Mouse (Mus musculus): Measurements from ENCODE around the gene Actl11.

Gene Actl11

GRCm38 (mm10) chr9:107928169-107928568, at the start of gene Actl11:
Actl11 (plus strand) TSS chr9:107928469.
- no peak for DNase-seq (ENCODE audit: low spot score)

- no peak for DNase-seq (ENCODE audit: low spot score)
These were observed 47.9 kb upstream of the Actl11 start for GRCm38 (mm10) chr9:107880411-107880810.

GRCm38 (mm10) chr9:107887804-107888266, 40.4 kb upstream of the Actl11 start, which contains the start of gene Mon1a:
Mon1a (plus strand) TSS chr9:107888151.
- peak; percentile 85 for DNase-seq (ENCODE audit: low spot score)

GRCm38 (mm10) chr9:107888267-107888850, 39.9 kb upstream of the Actl11 start:
- DNase-seq (ENCODE audit: low spot score), result peak; percentile 39

GRCm38 (mm10) chr9:107890260-107890659, 38.0 kb upstream of the Actl11 start:
- no peak for DNase-seq (ENCODE audit: low spot score)

GRCm38 (mm10) chr9:107891023-107891422, 37.2 kb upstream of the Actl11 start:
- DNase-seq (ENCODE audit: low spot score), result no peak

GRCm38 (mm10) chr9:107898563-107898962, 29.7 kb upstream of the Actl11 start:
- peak; percentile 28 for DNase-seq (ENCODE audit: low spot score)

- no peak for DNase-seq (ENCODE audit: low spot score)
These were observed 28.4 kb upstream of the Actl11 start for GRCm38 (mm10) chr9:107899855-107900254.

GRCm38 (mm10) chr9:107900840-107901626, 27.2 kb upstream of the Actl11 start:
- no peak for DNase-seq (ENCODE audit: low spot score)

- no peak for DNase-seq (ENCODE audit: low spot score)
These were observed 26.7 kb upstream of the Actl11 start for GRCm38 (mm10) chr9:107901627-107901914.

GRCm38 (mm10) chr9:107904726-107905125, 23.5 kb upstream of the Actl11 start:
- DNase-seq (ENCODE audit: low spot score), result peak; percentile 90

- DNase-seq (ENCODE audit: low spot score), result no peak
These were observed 21.9 kb upstream of the Actl11 start, which contains the start of gene Mst1r for GRCm38 (mm10) chr9:107906252-107906966. Mst1r (plus strand) TSS chr9:107906873.

GRCm38 (mm10) chr9:107906967-107907800, 21.1 kb upstream of the Actl11 start:
- no peak for DNase-seq (ENCODE audit: low spot score)

- DNase-seq (ENCODE audit: low spot score), result no peak
These were observed 20.5 kb upstream of the Actl11 start for GRCm38 (mm10) chr9:107907801-107908120.

GRCm38 (mm10) chr9:107908410-107909158, 19.7 kb upstream of the Actl11 start:
- peak; percentile 56 for DNase-seq (ENCODE audit: low spot score)

GRCm38 (mm10) chr9:107910025-107910769, 18.1 kb upstream of the Actl11 start:
- no peak for DNase-seq (ENCODE audit: low spot score)

- no peak for DNase-seq (ENCODE audit: low spot score)
These were observed 13.4 kb upstream of the Actl11 start for GRCm38 (mm10) chr9:107914764-107915420.

- DNase-seq (ENCODE audit: low spot score), result peak; percentile 31
These were observed 10.2 kb upstream of the Actl11 start for GRCm38 (mm10) chr9:107917895-107918608.

- no peak for DNase-seq (ENCODE audit: low spot score)
These were observed 9.4 kb upstream of the Actl11 start for GRCm38 (mm10) chr9:107918884-107919283.

Measured in adipocyte (in vitro differentiated cells).